16 mouse cellular contexts compared by ENCODE assay signal in the genomic region with DNA sequence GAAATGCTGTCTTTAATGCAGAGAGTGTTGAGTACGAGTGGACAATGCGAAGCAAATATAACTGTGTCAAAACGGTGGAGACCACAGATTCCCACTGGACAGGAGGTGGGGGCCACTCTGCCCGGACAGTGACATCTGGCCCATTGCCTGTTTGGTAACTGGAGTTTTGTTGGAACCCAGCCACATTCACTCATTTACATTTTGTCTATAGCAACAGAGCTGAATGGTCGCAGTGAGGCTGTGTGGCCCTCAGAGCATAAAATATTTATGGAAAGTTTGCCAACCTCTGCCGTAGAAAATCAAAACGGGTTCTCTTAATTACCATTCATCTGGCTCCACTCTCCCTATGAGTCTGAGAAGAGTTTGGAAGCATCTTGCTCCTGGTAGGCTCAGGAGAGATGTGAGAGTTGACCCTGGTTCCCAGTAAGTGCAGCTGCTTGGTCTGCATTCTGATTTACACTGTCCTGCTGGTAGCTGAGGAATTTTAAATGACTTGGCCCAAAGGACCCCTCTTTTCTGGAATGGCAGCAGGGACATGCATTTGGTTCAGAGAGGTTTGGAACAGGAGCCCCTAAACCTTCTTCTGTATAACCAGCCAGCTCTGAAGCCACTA.
DNase-seq lines count a peak whose midpoint lies in the region; ATAC-seq and TF ChIP-seq lines count a peak whose summit lies in the region.
"Had no signal": no experiment of that assay in that cellular context is flagged by ENCODE, and none has a peak within 500 bp of the region (broad histone marks: within the 10 kb centered on the region; RNA-seq: fewer than 3 reads in every experiment).

No protein-coding gene starts in this region.

- ATAC-seq in forebrain, embryonic 16.5 days = peak; percentile 28; the same call in 1 of the 2 replicates
- no peak for ATAC-seq in forebrain, postnatal 0 days
- peak; percentile 38; the same call in 1 of the 2 replicates for ATAC-seq in neural tube, embryonic 11.5 days (ENCODE audit: insufficient read depth, low FRiP score, low TSS enrichment)
- peak; percentile 87 for ATAC-seq in hindbrain, postnatal 0 days
- peak; percentile 65; the same call in 1 of the 2 replicates for ATAC-seq in neural tube, embryonic 15.5 days (ENCODE audit: low FRiP score)
- ATAC-seq: intestine, embryonic 15.5 days; lung, postnatal 0 days had no signal

- no peak overlapping the region for H3K4me3 ChIP-seq in forebrain, embryonic 16.5 days (replicated peaks; ENCODE audit: low read length)
- no peak overlapping the region for H3K4me3 ChIP-seq in forebrain, postnatal 0 days (ENCODE audit: low read depth, low read length)
- H3K4me3 ChIP-seq in neural tube, embryonic 11.5 days (ENCODE audit: low read depth, low read length) = no peak overlapping the region
- no peak overlapping the region for H3K4me3 ChIP-seq in hindbrain, postnatal 0 days (ENCODE audit: low read length)
- H3K4me3 ChIP-seq in neural tube, embryonic 15.5 days (replicated peaks) = no peak overlapping the region
- H3K4me3 ChIP-seq: embryonic facial prominence, embryonic 12.5 days; heart, embryonic 10.5 days; intestine, embryonic 15.5 days; megakaryocyte, embryonic 14.5 days had no signal

- H3K9me3 ChIP-seq in forebrain, embryonic 16.5 days (ENCODE audit: control insufficient read depth, low read length) = no peaks in the 10 kb centered on the region
- H3K9me3 ChIP-seq in forebrain, postnatal 0 days (ENCODE audit: low read length) = no peaks in the 10 kb centered on the region
- no peaks in the 10 kb centered on the region for H3K9me3 ChIP-seq in neural tube, embryonic 11.5 days (ENCODE audit: control insufficient read depth, low read length)
- H3K9me3 ChIP-seq in hindbrain, postnatal 0 days (ENCODE audit: low read length) = no peaks in the 10 kb centered on the region
- no peaks in the 10 kb centered on the region for H3K9me3 ChIP-seq in neural tube, embryonic 15.5 days (replicated peaks)
- H3K9me3 ChIP-seq: embryonic facial prominence, embryonic 12.5 days; heart, embryonic 10.5 days; intestine, embryonic 15.5 days had no signal

- no peak for TF ChIP-seq CTCF in forebrain, postnatal 0 days (IDR thresholded peaks at IDR 0.05; ENCODE audit: low read depth)
- no peak for TF ChIP-seq CTCF in hindbrain, postnatal 0 days (IDR thresholded peaks at IDR 0.05; ENCODE audit: low read depth)

- H3K27ac ChIP-seq in forebrain, embryonic 16.5 days (ENCODE audit: low read length) = no peak overlapping the region
- H3K27ac ChIP-seq in forebrain, postnatal 0 days (ENCODE audit: low read depth, low read length) = no peak overlapping the region
- H3K27ac ChIP-seq in neural tube, embryonic 11.5 days (ENCODE audit: low read depth, low read length) = no peak overlapping the region
- H3K27ac ChIP-seq in hindbrain, postnatal 0 days = 0 out of 2 replicates have a peak overlapping the region, but pooled peaks have one; percentile 26
- peak overlapping the region; percentile 33; the same call in 1 of the 2 replicates for H3K27ac ChIP-seq in neural tube, embryonic 15.5 days (replicated peaks)
- H3K27ac ChIP-seq: embryonic facial prominence, embryonic 12.5 days; heart, embryonic 10.5 days; intestine, embryonic 15.5 days had no signal

- H3K4me1 ChIP-seq in forebrain, embryonic 16.5 days (replicated peaks; ENCODE audit: control insufficient read depth, insufficient read depth, low read length) = no peaks in the 10 kb centered on the region
- H3K4me1 ChIP-seq in forebrain, postnatal 0 days (ENCODE audit: insufficient read depth) = no peaks in the 10 kb centered on the region
- H3K4me1 ChIP-seq in neural tube, embryonic 11.5 days (ENCODE audit: control insufficient read depth, insufficient read depth, low read length) = no peaks in the 10 kb centered on the region
- 0 out of 2 replicates have a peak, but pooled peaks cover 9% of the 10 kb centered on the region for H3K4me1 ChIP-seq in hindbrain, postnatal 0 days (ENCODE audit: insufficient read depth, low read length)
- peaks cover 8% of the 10 kb centered on the region; the same call in 1 of the 2 replicates for H3K4me1 ChIP-seq in neural tube, embryonic 15.5 days
- H3K4me1 ChIP-seq: embryonic facial prominence, embryonic 12.5 days; heart, embryonic 10.5 days; intestine, embryonic 15.5 days had no signal

- WGBS in forebrain, embryonic 16.5 days = 41% methylated on average over 7 of the region's 7 CpGs
- WGBS in forebrain, postnatal 0 days = 40% methylated on average over 7 of the region's 7 CpGs
- 71% methylated on average over 7 of the region's 7 CpGs for WGBS in neural tube, embryonic 11.5 days
- 23% methylated on average over 7 of the region's 7 CpGs for WGBS in hindbrain, postnatal 0 days
- WGBS in neural tube, embryonic 15.5 days = 27% methylated on average over 7 of the region's 7 CpGs

- intact Hi-C loops in heart, postnatal 14 days (cut with DNase I) = no loop called here

- no peaks in the 10 kb centered on the region for H3K27me3 ChIP-seq in forebrain, embryonic 16.5 days (replicated peaks; ENCODE audit: control insufficient read depth, insufficient read depth, low read length)
- no peaks in the 10 kb centered on the region for H3K27me3 ChIP-seq in forebrain, postnatal 0 days (ENCODE audit: insufficient read depth, low read length)
- H3K27me3 ChIP-seq in neural tube, embryonic 11.5 days (ENCODE audit: control insufficient read depth, insufficient read depth, low read length) = no peaks in the 10 kb centered on the region
- H3K27me3 ChIP-seq in hindbrain, postnatal 0 days (ENCODE audit: insufficient read depth, low read length) = no peaks in the 10 kb centered on the region
- no peaks in the 10 kb centered on the region for H3K27me3 ChIP-seq in neural tube, embryonic 15.5 days (replicated peaks)
- H3K27me3 ChIP-seq: embryonic facial prominence, embryonic 12.5 days; intestine, embryonic 15.5 days had no signal

- no peak for DNase-seq in forebrain, postnatal 0 days
- DNase-seq in neural tube, embryonic 11.5 days (ENCODE audit: low spot score) = peak; percentile 11
- no peak for DNase-seq in neural tube, embryonic 10.5 days (ENCODE audit: extremely low spot score, low spot score)
- peak; percentile 79 for DNase-seq in hindbrain, postnatal 0 days (ENCODE audit: low spot score)
- DNase-seq in heart, postnatal 14 days = no peak
- DNase-seq: heart, postnatal 10 days; layer of hippocampus, postnatal 36 days; thymus, postnatal 25 days had no signal

- H3K9ac ChIP-seq in forebrain, embryonic 16.5 days (replicated peaks; ENCODE audit: low read depth, low read length) = no peak overlapping the region
- H3K9ac ChIP-seq in forebrain, postnatal 0 days = no peak overlapping the region
- no peak overlapping the region for H3K9ac ChIP-seq in neural tube, embryonic 11.5 days (ENCODE audit: low read length)
- H3K9ac ChIP-seq in hindbrain, postnatal 0 days (replicated peaks; ENCODE audit: low read length) = no peak overlapping the region
- H3K9ac ChIP-seq in neural tube, embryonic 15.5 days (replicated peaks) = no peak overlapping the region
- H3K9ac ChIP-seq: embryonic facial prominence, embryonic 12.5 days; intestine, embryonic 15.5 days had no signal

- no peaks in the 10 kb centered on the region for H3K36me3 ChIP-seq in forebrain, embryonic 16.5 days (ENCODE audit: control insufficient read depth, insufficient read depth)
- H3K36me3 ChIP-seq in forebrain, postnatal 0 days (ENCODE audit: insufficient read depth) = no peaks in the 10 kb centered on the region
- H3K36me3 ChIP-seq in neural tube, embryonic 11.5 days (ENCODE audit: control insufficient read depth, insufficient read depth, low read length) = no peaks in the 10 kb centered on the region
- no peaks in the 10 kb centered on the region for H3K36me3 ChIP-seq in hindbrain, postnatal 0 days (ENCODE audit: insufficient read depth, low read length)
- no peaks in the 10 kb centered on the region for H3K36me3 ChIP-seq in neural tube, embryonic 15.5 days
- H3K36me3 ChIP-seq: embryonic facial prominence, embryonic 12.5 days; heart, embryonic 10.5 days; intestine, embryonic 15.5 days had no signal

- no peak overlapping the region for H3K4me2 ChIP-seq in forebrain, embryonic 16.5 days (ENCODE audit: low read length)
- H3K4me2 ChIP-seq in forebrain, postnatal 0 days (ENCODE audit: low read depth) = no peak overlapping the region
- H3K4me2 ChIP-seq in neural tube, embryonic 11.5 days (ENCODE audit: low read depth) = no peak overlapping the region
- no peak overlapping the region for H3K4me2 ChIP-seq in hindbrain, postnatal 0 days (ENCODE audit: low read depth, low read length)
- H3K4me2 ChIP-seq in neural tube, embryonic 15.5 days = no peak overlapping the region
- H3K4me2 ChIP-seq: embryonic facial prominence, embryonic 12.5 days; intestine, embryonic 15.5 days; liver, embryonic 11.5 days had no signal

Comparison
In these comparisons a context has a peak if more than half of its experiments do, and no peak if none do; other contexts are left out.
1. H3K27ac ChIP-seq: peak in hindbrain, postnatal 0 days (single experiment) and neural tube, embryonic 15.5 days (single experiment); none in forebrain, embryonic 16.5 days (single experiment), forebrain, postnatal 0 days (single experiment) and neural tube, embryonic 11.5 days (single experiment).
2. DNase-seq: peak in neural tube, embryonic 11.5 days (single experiment) and hindbrain, postnatal 0 days (single experiment); none in forebrain, postnatal 0 days (single experiment), neural tube, embryonic 10.5 days (single experiment) and heart, postnatal 14 days (0 of 2).